Mouse (Mus musculus) c-Kit-positive CD71-negative TER-119-negative erythroid progenitor cells, embryonic 14.5 days (primary cell): ENCODE results near the gene H2al1i.
A peak's percentile ranks its signal among the peaks of the same experiment; 100 is the strongest.
"Not testable (repeated sequence)": the region's sequence is repeated elsewhere in the genome, so short reads cannot be mapped to it uniquely, and the experiment has no call there.

Experiments used
- DNase-seq: peaks from one replicate; pipeline ENCODE4 v3.0.0-alpha.2; 2013; ENCODE audit warnings: low read depth

Gene H2al1i

DNA sequence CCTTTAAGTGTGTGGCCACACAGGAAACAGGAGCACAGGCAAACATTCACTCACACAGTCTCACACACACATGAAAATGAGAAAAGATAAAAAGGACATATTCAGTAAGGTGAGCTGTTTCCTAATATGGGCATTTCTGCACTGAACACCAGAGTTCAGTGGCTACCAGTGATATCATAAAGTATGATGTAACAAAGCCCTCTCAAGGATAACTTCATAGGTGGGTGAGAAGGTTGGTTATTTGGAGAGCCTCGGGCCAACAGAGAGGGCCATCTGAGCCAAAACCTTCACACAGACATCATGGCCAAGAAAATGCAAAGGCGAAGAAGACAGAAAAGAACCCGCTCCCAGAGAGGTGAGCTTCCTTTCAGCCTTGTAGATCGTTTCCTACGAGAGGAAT, at the start of gene H2al1i:
H2al1i (plus strand) TSS at position 301 of the 400 bp plus-strand sequence.
- not testable (repeated sequence) for DNase-seq

DNA sequence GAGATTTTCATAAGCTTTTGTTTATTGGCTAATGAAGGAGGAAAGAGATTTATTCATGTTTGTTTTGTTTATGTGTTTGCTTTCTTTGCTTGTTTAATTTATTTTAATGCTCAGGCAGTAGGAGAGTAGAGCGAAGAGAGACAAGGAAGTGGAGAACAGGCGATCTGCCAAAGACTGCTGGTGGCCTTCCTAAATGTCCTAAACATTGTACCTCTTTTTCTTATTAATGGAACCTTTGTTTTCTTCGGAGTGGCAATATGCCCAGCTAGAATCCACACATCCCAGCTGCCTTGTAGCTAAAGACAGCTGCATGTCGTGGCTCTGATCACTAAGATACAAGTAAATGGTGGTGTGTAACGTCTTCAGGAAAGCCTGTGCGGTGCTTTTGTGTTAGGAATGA, 47.4 kb upstream of the H2al1i start:
- DNase-seq, result no peak

DNA sequence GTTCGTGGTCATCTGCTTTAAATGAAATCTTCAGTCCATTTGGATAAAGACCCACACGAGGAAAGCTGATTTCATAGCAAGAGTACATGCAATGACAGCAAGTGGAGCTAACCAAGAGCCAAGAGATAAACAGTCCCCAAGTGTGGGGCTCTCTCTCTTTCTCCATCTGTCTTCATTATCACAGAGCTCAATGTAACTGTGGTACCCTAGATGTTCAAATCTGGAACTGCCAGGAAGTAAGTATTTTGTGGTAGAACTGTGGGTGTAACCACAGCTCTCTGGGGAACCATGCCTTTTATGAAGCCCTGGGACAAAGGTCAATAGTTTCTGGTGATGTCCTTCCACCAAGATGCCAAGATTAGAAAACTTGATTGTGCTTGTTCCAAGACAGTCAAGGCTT, 43.7 kb upstream of the H2al1i start:
- DNase-seq, result no peak

DNA sequence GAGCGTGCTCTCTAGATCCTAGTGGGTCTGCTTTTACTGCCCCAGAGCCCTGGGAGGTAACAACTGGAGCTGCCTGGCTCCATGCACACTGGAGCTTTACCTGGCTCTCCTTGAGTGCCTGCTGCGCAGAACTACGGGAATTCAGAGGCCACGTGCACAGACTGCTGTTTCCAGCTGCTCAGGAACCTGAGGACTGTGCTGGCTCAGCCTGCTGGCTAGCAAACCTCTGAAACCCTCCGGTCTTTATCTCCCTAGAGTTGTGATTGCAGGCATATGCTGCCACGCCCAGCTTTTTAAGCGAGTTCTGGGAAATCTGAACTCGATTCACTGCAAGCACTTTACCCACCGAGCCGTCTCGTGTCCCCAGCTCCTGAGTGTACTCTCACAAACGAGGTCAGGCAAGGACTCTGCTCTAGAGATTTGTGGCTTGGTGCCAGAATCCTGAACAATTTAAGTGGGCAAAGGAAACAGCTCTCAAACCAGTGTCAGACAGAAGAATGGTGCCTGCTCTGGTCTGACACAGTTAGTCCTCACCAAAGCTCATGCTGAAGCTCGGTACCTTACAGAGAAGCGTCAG, 36.1 kb upstream of the H2al1i start:
- DNase-seq, result no peak

DNA sequence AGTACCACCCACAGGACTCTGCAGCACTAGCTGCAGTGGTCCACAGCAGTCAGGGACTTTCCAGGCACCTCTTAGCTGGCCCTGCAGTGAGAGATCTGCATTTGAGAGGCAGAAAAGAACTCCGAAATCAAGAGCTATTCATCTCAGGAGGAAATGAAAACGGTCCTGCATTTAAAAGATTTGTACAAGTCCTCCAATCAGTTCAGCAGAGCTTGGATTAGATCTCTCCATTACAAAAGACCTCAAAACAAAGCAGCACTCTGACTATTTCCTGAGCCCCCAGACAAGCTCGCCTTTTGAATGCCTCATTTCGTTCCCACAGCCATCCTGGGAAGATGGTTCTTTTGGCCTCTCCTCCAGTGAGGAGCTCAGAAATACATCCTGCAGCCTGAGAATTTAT, 35.2 kb upstream of the H2al1i start:
- DNase-seq, result no peak

DNA sequence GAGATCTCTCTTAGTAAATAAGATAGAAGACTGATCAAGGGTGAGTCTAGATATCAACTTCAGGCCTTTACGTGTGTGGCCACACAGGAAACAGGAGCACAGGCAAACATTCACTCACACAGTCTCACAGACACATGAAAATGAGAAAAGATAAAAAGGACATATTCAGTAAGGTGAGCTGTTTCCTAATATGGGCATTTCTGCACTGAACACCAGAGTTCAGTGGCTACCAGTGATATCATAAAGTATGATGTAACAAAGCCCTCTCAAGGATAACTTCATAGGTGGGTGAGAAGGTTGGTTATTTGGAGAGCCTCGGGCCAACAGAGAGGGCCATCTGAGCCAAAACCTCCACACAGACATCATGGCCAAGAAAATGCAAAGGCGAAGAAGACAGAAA, 25.5 kb upstream of the H2al1i start, which contains the start of gene H2al1a:
H2al1a (plus strand) TSS at position 301 of the 400 bp plus-strand sequence.
- not testable (repeated sequence) for DNase-seq

DNA sequence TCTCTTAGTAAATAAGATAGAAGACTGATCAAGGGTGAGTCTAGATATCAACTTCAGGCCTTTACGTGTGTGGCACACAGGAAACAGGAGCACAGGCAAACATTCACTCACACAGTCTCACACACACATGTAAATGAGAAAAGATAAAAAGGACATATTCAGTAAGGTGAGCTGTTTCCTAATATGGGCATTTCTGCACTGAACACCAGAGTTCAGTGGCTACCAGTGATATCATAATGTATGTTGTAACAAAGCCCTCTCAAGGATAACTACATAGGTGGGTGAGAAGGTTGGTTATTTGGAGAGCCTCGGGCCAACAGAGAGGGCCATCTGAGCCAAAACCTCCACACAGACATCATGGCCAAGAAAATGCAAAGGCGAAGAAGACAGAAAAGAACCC, 22.3 kb upstream of the H2al1i start, which contains the start of gene H2al1b:
H2al1b (plus strand) TSS at position 301 of the 400 bp plus-strand sequence.
- DNase-seq, result not testable (repeated sequence)

DNA sequence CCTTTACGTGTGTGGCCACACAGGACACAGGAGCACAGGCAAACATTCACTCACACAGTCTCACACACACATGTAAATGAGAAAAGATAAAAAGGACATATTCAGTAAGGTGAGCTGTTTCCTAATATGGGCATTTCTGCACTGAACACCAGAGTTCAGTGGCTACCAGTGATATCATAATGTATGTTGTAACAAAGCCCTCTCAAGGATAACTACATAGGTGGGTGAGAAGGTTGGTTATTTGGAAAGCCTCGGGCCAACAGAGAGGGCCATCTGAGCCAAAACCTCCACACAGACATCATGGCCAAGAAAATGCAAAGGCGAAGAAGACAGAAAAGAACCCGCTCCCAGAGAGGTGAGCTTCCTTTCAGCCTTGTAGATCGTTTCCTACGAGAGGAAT, 19.1 kb upstream of the H2al1i start, which contains the start of gene H2al1c:
H2al1c (plus strand) TSS at position 301 of the 400 bp plus-strand sequence.
- DNase-seq, result not testable (repeated sequence)

DNA sequence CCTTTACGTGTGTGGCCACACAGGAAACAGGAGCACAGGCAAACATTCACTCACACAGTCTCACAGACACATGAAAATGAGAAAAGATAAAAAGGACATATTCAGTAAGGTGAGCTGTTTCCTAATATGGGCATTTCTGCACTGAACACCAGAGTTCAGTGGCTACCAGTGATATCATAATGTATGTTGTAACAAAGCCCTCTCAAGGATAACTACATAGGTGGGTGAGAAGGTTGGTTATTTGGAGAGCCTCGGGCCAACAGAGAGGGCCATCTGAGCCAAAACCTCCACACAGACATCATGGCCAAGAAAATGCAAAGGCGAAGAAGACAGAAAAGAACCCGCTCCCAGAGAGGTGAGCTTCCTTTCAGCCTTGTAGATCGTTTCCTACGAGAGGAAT, 15.9 kb upstream of the H2al1i start, which contains the start of gene H2al1d:
H2al1d (plus strand) TSS at position 301 of the 400 bp plus-strand sequence.
- not testable (repeated sequence) for DNase-seq

DNA sequence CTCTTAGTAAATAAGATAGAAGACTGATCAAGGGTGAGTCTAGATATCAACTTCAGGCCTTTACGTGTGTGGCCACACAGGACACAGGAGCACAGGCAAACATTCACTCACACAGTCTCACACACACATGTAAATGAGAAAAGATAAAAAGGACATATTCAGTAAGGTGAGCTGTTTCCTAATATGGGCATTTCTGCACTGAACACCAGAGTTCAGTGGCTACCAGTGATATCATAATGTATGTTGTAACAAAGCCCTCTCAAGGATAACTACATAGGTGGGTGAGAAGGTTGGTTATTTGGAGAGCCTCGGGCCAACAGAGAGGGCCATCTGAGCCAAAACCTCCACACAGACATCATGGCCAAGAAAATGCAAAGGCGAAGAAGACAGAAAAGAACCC, 12.8 kb upstream of the H2al1i start, which contains the start of gene H2al1e:
H2al1e (plus strand) TSS at position 301 of the 400 bp plus-strand sequence.
- not testable (repeated sequence) for DNase-seq

DNA sequence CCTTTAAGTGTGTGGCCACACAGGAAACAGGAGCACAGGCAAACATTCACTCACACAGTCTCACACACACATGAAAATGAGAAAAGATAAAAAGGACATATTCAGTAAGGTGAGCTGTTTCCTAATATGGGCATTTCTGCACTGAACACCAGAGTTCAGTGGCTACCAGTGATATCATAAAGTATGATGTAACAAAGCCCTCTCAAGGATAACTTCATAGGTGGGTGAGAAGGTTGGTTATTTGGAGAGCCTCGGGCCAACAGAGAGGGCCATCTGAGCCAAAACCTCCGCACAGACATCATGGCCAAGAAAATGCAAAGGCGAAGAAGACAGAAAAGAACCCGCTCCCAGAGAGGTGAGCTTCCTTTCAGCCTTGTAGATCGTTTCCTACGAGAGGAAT, 9.6 kb upstream of the H2al1i start, which contains the start of gene H2al1f:
H2al1f (plus strand) TSS at position 301 of the 400 bp plus-strand sequence.
- DNase-seq, result not testable (repeated sequence)

DNA sequence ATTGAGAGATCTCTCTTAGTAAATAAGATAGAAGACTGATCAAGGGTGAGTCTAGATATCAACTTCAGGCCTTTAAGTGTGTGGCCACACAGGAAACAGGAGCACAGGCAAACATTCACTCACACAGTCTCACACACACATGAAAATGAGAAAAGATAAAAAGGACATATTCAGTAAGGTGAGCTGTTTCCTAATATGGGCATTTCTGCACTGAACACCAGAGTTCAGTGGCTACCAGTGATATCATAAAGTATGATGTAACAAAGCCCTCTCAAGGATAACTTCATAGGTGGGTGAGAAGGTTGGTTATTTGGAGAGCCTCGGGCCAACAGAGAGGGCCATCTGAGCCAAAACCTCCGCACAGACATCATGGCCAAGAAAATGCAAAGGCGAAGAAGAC, 6.5 kb upstream of the H2al1i start, which contains the start of gene H2al1g:
H2al1g (plus strand) TSS at position 301 of the 400 bp plus-strand sequence.
- DNase-seq, result not testable (repeated sequence)

DNA sequence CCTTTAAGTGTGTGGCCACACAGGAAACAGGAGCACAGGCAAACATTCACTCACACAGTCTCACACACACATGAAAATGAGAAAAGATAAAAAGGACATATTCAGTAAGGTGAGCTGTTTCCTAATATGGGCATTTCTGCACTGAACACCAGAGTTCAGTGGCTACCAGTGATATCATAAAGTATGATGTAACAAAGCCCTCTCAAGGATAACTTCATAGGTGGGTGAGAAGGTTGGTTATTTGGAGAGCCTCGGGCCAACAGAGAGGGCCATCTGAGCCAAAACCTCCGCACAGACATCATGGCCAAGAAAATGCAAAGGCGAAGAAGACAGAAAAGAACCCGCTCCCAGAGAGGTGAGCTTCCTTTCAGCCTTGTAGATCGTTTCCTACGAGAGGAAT, 3.3 kb upstream of the H2al1i start, which contains the start of gene H2al1h:
H2al1h (plus strand) TSS at position 301 of the 400 bp plus-strand sequence.
- DNase-seq, result not testable (repeated sequence)

DNA sequence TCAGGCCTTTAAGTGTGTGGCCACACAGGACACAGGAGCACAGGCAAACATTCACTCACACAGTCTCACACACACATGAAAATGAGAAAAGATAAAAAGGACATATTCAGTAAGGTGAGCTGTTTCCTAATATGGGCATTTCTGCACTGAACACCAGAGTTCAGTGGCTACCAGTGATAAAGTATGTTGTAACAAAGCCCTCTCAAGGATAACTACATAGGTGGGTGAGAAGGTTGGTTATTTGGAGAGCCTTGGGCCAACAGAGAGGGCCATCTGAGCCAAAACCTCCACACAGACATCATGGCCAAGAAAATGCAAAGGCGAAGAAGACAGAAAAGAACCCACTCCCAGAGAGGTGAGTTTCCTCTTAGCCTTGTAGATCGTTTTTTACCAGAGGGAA, 3.1 kb downstream of the H2al1i start, which contains the start of gene H2al1j:
H2al1j (plus strand) TSS at position 301 of the 400 bp plus-strand sequence.
- not testable (repeated sequence) for DNase-seq

DNA sequence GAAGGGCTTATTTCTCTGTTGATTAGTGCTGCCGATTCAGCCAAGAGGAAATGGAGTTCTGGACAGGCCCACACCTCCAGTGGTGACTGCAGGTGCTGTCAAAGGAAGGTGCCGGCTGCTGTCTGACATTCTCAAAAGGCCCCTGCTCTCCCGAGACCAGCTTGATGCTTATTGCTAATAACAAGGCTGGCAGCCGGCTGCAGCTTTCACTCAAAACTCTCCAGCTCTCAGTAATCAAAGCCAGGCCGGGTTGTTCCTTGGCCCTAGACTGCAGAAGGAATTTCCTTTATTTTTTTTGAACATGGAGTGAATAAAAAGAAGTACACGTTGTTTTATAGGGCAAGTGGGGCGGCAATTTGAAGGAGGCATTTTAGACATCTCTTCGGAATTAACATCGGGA, 21.3 kb downstream of the H2al1i start:
- DNase-seq, result no peak

DNA sequence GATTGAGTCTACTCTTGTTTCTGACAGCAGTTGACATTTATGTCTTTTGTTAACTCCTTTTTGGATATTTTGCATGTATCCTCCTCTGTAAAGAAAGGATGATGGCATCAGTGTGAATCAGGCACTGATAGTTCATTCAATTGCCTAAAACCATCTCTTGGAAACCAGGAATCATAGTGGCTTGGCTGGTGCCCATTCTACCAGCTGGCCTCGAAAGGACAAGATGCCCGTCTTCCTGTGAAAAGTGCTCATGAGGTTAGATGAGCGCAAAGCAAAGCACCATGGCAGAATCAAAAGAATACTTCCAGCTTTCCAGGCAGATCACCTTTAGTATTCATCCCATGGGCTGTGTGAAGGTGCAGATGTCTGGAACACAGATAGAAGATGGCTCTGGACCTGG, 22.3 kb downstream of the H2al1i start:
- DNase-seq, result no peak

DNA sequence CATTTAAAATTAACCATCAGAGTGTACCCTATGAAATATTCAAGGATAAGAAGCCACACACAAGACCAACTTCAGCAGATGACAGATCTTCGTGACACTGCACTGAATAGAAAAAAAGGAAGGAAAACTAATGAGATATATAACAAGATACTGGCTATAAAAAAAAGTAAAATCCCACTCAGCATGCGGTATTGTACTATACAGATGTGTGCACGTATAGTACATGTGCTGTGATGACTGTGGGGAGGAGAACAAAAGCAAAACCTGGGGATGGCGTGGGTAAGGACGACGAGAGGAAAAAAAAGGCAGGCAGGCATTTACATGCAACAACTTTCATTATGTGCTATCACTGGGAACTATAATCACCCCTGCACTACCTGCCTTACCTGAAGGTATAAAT, 36.4 kb downstream of the H2al1i start:
- no peak for DNase-seq

DNA sequence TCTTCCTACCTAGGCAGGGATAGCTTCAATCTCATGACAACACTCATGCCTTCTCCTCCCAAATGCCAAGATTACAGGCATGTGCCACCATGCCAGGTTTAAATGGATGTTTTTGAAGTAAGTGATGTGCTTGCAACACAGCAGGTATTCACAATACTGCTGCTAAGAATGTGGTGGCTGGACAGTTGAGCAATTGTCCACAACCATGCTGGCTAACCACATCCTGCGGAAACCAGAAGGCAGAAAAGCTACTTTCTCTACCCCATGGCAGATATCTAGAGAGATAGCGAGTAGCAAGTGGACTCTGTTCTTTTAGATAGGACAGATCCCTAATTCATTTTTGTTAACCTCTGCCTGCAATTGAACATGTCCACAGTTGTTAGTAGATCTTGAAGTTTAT, 36.8 kb downstream of the H2al1i start:
- DNase-seq, result peak; percentile 9

DNA sequence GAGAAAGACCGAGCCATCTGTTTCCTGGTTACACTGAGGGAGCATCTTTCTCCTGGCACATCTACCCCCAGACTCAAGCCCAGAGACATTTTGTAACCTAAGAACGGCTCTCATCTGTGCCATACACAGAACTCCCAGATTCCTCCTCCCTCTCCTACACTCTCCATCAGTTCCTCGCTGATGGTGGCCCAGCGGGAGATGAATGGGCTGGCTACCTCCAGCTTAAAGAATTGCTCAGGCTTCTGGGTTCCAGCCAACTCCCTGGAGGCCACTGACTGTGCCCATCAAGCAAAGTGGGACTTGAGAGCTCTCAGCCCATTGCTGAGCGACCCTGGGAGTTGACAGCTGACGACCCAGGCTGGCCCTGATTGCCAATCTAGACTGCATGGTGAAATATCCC, 39.4 kb downstream of the H2al1i start:
- DNase-seq, result no peak

DNA sequence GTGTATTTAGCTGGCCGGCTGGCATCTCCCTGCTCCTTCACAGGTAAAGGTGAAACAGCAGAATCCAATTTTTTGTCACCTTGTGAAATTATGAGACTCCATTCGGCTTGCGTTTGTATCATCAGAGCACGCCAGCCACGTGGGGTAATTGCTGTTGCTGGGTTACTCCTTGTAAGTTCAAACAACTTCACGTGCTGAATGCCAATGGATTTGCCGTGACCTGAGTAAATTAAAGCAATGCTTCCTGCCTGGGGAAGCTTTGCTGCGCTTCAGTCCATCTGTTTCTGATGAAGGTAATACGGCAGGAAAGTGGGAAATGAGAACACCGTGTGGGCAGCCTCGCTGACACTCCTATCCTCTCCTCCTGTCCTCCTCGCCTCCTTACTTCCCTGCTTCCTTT, 40.7 kb downstream of the H2al1i start:
- DNase-seq, result no peak
